Mouse (Mus musculus): ENCODE measurements around the gene Depdc1a. TPM values are rescaled to one million over a fixed set of nuclear protein-coding genes. Genes with fewer than 3 reads are reported as not detected.

The Depdc1a gene
- total and polyA plus RNA-seq, 3 experiments, result not detected

GRCm38 (mm10) chr3:159528563-159528962 lies 33.3 kb downstream of the Depdc1a start:
- no peak for TF ChIP-seq CTCF (IDR thresholded peaks at IDR 0.05)
- no peak for TF ChIP-seq EP300 (IDR thresholded peaks at IDR 0.05; ENCODE audit: insufficient read depth, low read depth, low read length)
- TF ChIP-seq POLR2A (IDR thresholded peaks at IDR 0.05; ENCODE audit: insufficient read depth, low read depth, low read length), result no peak
- no peaks in the 10 kb centered on the region for H3K4me1 ChIP-seq (ENCODE audit: control insufficient read depth, insufficient read depth, low read length)
- intact Hi-C loops (cut with DNase I), result no loop called here
- H3K4me3 ChIP-seq, result no peak overlapping the region
- no peaks in the 10 kb centered on the region for H3K27me3 ChIP-seq (ENCODE audit: control insufficient read depth, insufficient read depth, low read length)
- DNase-seq, result no peak
- no peaks in the 10 kb centered on the region for H3K36me3 ChIP-seq (ENCODE audit: control insufficient read depth, insufficient read depth, low read length)
- no peak overlapping the region for H3K9ac ChIP-seq (ENCODE audit: low read depth, low read length)
- H3K27ac ChIP-seq, result no peak overlapping the region
- no peaks in the 10 kb centered on the region for H3K79me2 ChIP-seq (replicated peaks; ENCODE audit: control insufficient read depth, insufficient read depth, low read length)

- Histone ChIP-seq H3K79me2 (replicated peaks; ENCODE audit: control insufficient read depth, insufficient read depth, low read length) (no peaks in the 10 kb centered on the region), H3K9ac (ENCODE audit: low read depth, low read length) (no peak overlapping the region), H3K36me3 (ENCODE audit: control insufficient read depth, insufficient read depth, low read length) (no peaks in the 10 kb centered on the region), H3K27ac (no peak overlapping the region), H3K4me3 (no peak overlapping the region), H3K4me1 (ENCODE audit: control insufficient read depth, insufficient read depth, low read length) (no peaks in the 10 kb centered on the region), H3K27me3 (ENCODE audit: control insufficient read depth, insufficient read depth, low read length) (no peaks in the 10 kb centered on the region)
- TF ChIP-seq CTCF (IDR thresholded peaks at IDR 0.05) (peak; percentile 63), EP300 (IDR thresholded peaks at IDR 0.05; ENCODE audit: insufficient read depth, low read depth, low read length) (no peak)
- intact Hi-C loops (cut with DNase I), result no loop called here
- WGBS, result 64% methylated on average over 3 of the region's 3 CpGs
- DNase-seq, result no peak
These were observed 53.1 kb downstream of the Depdc1a start for GRCm38 (mm10) chr3:159548303-159548702.

- intact Hi-C loops (cut with DNase I), result no loop called here
- Histone ChIP-seq H3K9ac (ENCODE audit: low read depth, low read length) (no peak overlapping the region), H3K79me2 (replicated peaks; ENCODE audit: control insufficient read depth, insufficient read depth, low read length) (no peaks in the 10 kb centered on the region), H3K4me1 (ENCODE audit: control insufficient read depth, insufficient read depth, low read length) (no peaks in the 10 kb centered on the region), H3K4me3 (no peak overlapping the region), H3K27ac (no peak overlapping the region), H3K27me3 (ENCODE audit: control insufficient read depth, insufficient read depth, low read length) (no peaks in the 10 kb centered on the region), H3K36me3 (ENCODE audit: control insufficient read depth, insufficient read depth, low read length) (no peaks in the 10 kb centered on the region)
- no peak for DNase-seq
- TF ChIP-seq CTCF (IDR thresholded peaks at IDR 0.05) (no peak), EP300 (IDR thresholded peaks at IDR 0.05; ENCODE audit: insufficient read depth, low read depth, low read length) (no peak), POLR2A (IDR thresholded peaks at IDR 0.05; ENCODE audit: insufficient read depth, low read depth, low read length) (no peak)
These were observed 55.0 kb downstream of the Depdc1a start for GRCm38 (mm10) chr3:159550224-159550623.

Other genes starting within 250 kb of the Depdc1a start
- not detected for gene Rpe65, start 103.7 kb downstream of the Depdc1a start, total RNA-seq (2021)
- gene Rpe65, start 103.7 kb downstream of the Depdc1a start, polyA plus RNA-seq (2012; rRNA removed), result not detected in 2 replicates